Mouse (Mus musculus): ENCODE measurements around the gene Cep55.

The Cep55 gene

DNA sequence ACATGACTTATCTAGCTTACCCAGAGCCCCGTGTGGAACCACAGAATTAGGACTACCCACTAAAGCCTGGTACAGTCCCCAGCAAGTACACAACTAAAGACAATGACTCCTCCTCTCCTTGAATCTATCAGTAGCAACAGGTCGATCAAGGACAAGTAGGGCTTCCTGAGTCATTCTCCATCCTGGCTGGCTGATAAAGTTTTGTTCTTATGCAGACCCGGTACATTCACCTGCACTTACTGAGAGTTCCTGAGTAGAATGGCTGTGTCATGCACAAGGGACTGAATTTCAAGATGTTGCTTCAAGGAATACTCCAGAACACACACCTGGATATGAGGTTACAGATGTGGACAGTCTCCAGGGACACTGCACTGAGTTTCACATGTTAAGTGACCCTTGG, 9.6 kb upstream of the Cep55 start:
- no peak for DNase-seq

DNA sequence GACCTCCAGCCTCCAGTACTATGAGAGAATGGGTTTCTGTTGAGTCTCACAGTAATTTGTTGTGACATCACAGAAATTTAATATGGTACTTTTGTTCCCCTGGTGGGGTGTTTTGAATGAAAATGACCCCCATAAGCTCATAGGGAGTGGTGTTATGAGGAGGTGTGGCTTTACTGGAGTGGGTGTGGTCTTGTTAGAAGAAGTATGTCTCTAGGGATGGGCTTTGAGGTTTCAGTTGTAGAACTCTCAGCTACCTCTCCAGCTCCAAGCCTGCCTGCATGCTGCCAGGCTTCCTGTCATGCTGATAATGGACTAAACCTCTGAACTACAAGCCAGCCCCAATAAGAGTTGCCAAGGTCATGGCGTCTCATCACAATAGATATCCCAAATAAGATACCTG, 5.1 kb upstream of the Cep55 start:
- DNase-seq, result no peak

DNA sequence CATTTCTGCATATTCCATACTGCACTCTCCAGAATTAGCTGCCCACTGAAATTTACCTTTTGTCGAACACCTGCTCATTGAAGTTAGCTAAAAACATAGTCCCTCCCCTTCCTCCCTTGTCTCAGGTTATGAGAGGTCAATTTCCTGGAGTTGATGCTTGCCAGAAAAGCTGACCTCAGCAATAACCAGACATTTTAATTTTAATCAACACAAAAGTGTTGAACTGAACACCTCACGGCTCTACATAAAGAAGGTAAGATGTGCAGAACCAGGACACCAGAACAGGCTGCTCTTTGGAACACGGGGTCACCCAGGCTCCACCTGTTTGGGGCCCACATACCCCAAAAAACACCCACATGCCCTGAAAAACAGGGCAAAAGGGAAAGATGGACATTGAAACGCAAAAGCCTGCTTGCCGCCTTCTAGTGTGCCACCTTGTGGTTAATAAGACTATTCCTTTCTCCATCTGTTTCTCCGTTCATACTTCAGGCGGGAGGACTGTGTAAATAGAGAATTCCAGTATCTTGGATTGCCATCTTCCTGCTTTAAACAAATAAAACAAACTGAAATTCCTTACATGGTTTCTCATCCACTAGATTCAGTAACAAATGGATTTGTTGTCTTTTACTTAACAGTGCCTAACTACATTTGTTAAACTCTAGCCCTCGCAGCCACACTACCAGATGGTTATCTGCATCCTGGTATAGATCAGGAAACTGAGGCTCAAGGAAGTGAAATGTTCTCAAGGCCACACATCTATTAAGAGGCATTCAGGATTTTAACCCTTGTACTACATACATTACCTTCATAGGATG, 1.4 kb upstream of the Cep55 start:
- peak in 1 of 2 experiments; percentile 22 for DNase-seq

DNA sequence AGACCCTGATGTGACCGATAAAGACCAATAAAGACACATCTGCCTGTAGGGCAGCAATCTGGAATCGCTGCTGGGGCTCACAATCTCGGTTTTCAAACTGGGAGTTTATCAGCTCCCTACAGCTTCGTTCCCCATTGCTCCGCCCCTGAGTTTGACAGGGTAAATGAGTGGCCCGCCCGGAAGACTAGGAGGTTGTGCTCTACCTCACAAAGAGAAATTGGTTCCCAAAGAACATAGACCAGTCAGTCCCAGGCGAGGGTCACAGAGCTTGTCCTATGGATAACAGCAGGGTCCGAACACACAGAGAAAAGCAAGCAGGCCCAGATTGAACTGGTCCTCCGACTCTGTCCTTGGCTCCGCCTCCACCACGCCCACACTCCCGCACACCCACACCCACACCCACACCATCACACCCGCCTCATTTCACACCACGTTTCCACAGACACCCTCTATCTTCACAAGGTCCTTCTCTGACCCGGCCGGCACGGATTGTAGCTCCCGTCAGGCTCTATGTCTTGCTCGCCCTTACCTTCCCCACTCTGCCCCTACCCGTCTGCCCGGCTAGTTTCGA, 577 bp upstream of the Cep55 start:
- peak; percentile 76 to 89 for DNase-seq

DNA sequence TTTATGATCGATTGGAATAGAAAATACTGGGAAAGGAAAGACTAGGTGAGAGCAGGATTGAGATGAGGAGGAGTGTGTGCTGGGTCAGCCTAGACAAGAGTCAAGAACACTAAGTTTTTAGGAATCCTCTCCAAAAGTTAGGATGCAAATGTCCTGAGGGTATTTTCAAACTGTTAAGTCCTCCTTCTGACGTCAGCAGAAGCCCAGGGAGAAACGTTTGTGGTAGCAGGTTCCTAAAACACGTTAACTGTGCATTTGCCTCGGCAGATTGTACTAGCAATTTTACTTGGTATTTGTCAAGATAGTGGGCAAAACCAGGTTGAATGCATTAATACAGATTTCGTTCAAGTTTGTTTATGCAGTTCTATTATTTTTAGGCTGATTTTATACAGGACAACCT, 987 bp downstream of the Cep55 start:
- no peak for DNase-seq

DNA sequence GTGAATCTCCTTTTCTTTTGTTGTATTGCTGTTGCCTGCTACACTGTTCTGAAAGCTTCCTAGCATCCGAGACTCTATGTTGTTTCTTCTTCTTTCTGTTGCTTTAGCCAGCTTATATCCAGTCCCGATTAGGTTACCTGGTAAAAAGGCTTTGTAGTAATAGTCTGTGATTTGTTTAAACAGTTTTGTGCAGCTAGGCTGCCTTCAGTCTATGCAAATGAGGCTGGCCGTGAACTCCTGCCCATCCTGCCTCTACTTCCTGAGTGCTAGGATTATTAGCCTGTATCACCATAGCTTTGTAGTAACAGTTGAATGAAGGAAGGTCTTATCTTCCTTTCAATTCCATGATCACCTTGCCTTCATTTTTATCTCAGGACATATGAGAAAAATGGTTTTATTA, 1.5 kb downstream of the Cep55 start:
- no peak for DNase-seq

DNA sequence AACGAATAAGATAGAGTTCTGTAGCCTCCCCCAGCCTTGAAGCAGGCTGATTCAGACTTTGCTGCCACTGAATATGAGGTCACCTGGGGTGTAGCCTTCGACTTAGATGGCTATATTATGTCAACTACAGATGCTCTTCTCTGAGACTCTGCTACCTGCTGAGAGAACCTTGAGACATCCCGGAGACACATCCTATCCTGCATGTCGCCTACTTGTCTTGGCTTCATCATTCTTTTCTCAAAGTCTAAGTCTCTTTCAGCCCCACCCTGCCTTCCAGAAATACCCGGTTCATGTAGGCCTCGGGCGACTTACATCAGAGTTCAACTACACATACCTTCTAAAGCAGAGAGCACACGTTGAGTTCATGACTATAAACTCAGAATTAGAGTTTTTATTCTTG, 2.1 kb downstream of the Cep55 start:
- DNase-seq, result no peak

DNA sequence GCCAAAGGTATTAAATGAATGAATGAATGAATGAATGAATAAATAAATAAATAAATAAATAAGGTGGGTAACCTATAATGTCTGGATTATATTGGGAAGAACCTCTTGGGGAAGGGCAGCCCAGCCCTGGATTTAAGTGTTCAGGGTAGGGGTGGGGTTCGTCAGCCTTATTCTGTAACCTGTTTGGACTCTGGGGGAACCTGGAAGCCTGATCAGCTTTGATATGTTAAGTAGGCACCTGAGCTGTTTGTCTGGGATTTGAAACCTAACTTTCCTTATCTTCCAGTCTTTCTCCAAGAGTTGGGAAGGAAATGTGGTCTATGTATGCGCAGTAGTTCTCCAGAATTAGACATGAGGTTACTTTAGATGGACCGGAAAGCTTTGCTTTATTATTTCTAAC, 8.4 kb downstream of the Cep55 start:
- no peak for DNase-seq

DNA sequence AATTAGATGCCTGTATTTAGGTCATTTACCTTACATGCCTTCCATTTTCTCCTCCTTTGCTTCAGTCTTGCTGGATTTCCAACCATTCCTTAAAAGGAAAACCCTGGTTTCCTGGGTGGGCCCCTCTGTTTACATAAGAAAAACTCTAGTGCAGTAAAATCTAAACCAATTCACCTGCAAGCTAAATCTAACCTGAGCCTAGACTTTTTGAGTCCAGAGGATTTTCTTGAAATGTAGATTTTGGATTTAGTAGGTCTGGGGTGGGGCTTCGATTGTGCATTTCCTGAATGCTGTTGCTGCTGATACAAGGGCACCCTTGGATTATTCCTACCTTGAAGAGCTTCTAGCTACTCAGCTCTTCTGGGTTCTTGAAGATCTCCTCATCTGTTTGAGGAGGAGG, 9.2 kb downstream of the Cep55 start:
- DNase-seq, result no peak

DNA sequence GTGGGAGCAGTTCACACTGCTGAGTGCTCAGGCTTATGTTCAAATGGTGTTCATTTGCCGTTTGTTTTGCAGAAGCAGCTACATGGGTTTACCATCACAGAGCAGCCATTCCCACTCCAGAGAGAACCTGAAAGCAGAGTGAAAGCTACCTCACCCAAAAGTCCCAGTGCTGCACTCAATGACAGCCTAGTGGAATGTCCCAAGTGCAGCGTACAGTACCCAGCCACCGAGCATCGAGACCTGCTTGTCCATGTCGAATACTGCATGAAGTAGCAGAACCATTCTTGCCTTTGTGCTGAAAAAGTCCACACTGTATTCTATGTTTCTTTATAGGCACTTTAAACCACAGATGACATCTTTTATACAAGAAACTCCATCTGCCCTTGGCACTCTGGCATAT, 18.4 kb downstream of the Cep55 start:
- no peak for DNase-seq

DNA sequence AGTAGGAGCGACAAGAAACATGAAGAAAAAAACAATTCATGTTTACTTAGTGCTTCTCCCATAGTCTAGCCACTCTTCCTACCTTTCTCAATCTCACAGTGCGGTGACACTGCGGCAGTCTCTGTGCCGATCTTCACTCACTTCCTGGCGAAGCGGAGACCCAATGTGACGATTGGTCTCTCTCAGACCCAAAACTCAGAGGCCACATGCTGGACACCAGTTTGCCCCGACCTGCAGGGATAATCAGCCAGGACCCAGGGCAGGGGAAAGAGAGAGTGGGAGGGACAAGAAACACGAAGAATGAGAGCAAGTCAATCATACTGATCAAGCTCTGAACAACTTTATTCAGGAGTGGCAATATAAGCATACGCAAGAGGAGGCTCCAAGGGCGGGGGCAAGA, 20.2 kb downstream of the Cep55 start:
- DNase-seq, result no peak

DNA sequence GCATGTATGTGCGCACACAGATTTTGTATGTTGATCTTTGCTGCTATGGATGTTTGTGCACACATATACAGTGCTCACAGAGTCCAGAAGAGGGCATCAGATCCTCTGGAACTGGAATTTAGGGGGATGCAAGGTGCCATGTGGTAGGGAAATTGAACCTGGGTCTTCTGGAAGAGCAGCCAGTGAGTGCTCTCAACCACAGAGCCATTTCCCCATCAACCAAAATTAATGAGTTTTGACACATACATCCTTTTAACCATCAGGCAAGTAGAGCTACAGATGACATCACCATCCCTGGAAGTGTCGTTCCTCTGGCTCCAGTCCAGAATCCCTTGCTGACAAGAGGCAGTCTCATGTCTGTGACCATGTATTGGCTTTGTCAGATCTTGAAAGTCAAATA, 21.4 kb downstream of the Cep55 start:
- no peak for DNase-seq

DNA sequence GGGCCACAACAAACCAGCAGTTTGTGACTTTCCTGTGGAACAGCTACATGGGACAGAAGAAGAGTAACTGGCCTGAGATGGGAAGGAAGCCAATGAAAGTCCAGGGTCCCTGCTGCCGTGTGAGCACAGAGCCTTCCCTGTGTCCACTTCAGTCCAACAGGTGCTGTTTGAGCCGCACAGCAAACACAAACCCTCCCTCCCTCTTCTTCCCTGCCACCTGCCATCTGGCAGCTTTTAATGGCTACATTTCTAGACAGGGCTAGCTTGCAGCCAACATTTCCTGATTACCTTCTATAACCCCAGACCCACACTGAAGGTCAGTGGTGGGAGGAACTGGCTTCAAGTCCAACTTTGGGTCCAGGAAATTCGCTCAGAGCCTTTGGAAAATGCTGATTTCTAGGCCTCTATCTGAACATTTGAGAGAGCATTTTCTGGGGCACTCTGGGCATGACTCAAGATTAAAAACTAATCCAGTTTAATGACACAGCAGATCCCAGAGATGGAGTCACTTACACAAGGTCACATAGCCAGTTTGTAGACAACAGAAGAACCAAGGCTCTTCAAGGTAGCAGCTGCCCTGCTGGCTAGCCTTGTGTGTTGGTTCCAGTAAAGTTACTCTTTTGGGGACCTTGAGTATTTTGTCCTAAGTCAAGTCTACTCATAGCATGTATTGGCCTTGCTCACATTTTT, 23.2 kb downstream of the Cep55 start:
- no peak for DNase-seq

DNA sequence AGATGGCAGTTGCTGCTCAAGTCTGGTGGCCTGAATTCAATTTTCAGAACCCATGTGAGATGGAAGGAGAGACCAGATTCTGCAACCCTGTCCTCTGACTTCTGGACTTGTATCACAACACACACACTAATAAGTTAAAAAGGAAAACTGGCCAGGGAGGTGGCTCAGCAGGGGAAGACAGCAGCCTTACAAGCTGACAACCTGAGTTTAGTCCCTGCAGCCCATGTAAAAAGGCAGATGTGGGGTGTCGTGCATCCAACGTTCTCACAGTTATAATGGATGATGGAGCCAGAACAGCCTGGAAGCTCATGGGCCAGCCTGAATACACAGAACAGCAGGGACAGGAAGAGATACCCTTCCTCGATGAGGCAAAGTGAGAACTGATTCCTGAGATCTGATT, 26.6 kb downstream of the Cep55 start:
- DNase-seq, result no peak

DNA sequence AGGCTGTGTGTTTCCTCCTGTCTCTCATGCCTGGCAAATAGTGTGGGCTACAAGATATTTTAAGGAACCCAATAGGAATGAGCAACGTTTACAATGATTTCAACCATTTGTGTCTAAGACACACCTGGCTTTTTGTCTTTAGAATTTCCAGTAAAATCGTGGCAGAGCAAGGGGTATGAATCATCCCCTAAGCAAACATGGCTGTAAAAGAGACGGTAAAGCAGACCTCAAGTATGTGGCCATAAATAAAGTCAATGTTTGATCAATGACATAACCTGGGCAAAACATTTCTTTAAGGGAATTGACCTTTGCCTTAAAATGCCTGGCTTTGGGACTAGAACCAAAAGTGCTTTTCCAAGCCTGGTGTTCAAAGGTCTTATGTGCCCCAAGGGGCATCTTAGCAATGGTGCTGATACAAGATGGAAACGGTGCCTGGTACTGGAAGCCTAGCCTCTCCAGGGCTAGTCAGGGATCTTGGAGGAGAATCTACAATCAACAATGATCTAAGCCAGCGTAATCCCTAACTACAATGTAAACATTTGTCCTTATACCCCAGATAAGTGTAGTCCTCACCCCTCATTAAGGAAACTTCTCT, 28.2 kb downstream of the Cep55 start:
- no peak for DNase-seq

DNA sequence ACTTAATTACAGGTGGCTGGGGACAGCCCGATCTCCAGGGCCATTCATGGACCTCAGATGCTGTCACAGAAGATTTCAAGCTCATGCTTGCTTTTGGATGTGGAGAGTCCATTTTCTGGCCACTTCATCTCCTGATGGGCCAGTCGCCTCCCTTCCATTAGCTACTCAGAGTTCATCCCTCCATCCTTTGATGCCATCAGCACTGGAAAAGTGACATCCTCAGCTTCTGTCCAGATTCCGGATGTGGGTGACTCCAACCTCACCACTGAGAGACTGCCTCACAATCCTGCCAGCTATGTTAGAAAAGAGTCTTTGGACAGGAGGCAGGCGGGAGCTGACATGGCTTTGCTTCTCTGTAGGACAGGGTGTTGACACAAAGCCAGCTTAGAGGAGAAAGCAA, 31.0 kb downstream of the Cep55 start:
- no peak for DNase-seq

DNA sequence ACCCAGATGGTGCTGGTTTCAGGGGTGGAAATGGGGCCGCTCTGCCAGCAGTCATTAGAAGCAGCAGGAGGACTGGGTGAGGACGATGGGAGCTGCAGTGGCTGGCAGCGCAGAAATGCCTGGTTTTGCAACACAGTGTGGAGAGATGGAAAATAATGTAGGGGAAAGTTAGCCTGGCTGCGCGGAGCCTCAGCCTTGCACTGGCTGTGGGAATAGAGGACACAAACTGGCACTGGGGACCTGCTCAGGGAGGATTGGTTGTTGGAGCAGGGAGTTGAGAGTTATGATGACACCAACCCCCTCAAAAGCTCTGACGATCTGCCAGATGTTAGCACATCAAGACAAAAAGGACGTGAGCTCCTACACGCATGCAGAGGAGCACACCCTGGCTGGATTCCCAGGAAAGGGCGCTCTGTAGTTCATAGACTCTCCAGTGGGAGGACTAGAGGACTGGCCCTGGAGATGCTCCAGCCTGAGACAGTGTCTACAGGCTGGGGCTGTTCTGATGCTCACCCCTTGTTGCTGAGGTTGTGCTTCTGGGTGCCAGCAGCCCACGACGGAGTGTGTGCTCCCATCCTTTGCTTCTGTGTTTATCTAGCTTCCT, 32.2 kb downstream of the Cep55 start:
- peak in 1 of 2 experiments; percentile 58 for DNase-seq

DNA sequence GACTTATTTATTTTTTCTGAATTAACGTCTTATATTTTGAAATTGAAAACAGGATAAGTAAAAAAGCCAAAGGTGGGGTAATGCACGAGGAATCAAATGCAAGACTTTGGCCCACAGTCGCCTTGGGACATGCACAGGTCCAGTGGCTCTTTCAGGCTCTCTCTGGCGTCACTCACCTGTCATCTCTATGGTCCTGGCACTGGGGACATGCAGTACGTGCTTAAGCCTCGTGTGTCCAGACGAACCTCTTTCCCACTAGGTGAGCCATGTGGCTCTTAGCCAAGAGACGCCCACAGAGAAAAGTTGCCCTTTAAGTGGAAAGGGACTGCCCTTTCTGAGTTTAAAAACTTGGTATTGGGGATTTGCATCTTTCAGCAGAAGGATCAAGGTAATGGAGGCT, 34.5 kb downstream of the Cep55 start:
- no peak for DNase-seq

DNA sequence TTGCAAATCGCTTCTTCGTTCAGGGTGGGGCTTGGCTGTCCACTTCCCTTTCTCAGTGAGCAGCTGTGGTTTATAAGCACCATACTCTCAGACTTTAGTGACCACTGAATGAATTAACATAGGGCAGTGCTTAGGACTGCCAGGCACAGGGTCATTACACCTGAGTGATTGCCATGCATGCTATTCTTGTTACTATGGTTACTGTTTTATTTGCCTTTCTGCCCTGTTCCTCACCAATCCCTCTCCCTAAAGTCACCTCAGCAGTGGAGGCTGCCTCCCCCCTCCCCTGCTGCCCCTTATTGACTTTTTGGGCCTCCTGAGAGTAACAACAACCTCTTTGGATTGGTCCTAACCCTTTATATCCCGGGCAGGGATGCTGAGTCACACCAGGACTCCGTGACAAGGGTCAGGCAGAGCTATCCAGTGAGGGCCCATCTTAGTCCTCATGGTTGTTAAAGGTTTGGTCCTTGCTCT, 36.7 kb downstream of the Cep55 start:
- no peak for DNase-seq

DNA sequence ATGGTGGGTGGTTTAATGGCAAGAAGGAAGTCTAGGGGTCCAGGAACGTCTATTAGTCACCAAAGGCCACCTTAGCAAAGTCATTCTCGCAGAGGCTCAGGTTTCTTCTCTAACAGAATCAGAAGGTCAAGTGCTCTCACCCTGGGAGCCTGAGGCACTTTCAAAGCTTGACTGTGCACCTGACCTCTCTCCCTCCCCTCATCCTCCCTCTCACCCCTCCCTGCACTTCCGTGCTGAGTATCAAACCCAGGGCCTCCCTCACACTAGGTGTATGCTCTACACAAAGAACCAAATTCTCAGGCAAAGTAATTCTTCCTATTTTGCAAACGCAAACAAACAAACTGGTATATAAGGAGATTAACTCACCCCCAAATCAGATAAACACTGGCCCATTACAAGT, 41.4 kb downstream of the Cep55 start:
- no peak for DNase-seq

DNA sequence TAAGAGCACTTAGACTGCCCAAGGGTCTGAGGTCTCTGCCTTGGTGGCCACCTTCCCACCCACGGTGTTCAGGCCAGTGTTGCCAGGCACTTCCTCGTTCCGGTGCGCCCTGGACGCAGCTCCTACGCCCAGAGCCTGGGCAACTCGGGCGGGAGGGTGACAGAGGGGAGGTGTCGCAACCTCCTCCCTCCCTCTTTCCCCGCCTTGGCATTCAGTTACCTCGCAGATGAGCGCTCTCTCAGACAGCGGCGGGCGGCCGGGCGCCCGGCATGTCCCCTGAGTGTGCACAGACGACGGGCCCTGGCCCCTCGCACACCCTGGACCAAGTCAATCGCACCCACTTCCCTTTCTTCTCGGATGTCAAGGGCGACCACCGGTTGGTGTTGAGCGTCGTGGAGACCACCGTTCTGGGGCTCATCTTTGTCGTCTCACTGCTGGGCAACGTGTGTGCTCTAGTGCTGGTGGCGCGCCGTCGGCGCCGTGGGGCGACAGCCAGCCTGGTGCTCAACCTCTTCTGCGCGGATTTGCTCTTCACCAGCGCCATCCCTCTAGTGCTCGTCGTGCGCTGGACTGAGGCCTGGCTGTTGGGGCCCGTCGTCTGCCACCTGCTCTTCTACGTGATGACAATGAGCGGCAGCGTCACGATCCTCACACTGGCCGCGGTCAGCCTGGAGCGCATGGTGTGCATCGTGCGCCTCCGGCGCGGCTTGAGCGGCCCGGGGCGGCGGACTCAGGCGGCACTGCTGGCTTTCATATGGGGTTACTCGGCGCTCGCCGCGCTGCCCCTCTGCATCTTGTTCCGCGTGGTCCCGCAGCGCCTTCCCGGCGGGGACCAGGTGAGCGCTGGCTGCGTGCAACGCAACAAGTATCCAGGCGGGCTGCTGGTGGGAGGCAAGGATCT, 42.3 kb downstream of the Cep55 start, which contains the start of gene Ffar4:
TSS of gene Ffar4 (plus strand) at position 214 of the 901 bp plus-strand sequence.
- no peak for DNase-seq

DNA sequence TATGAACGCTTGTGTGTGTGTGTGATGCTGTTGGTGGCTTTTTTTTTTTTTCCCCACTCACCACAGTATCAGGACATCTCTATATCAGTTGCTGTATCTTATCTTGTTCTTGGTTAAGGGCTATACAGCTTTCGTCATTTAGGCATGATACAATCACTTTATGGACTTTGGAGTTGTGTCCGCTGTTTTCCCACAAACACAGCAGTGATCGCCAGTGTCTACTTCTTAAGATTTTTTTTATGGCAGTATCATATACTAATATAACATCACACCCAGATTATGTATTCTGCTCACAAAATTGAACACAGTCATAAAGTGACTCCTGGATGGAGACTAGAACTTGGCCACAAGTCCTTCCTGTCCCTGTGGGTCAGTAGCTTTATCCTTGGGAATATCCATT, 53.1 kb downstream of the Cep55 start:
- DNase-seq, result no peak

Data from kidney, postnatal 36 days (tissue).